Mouse (Mus musculus): ENCODE measurements around the gene Rnd1.

Rnd1 gene

DNA sequence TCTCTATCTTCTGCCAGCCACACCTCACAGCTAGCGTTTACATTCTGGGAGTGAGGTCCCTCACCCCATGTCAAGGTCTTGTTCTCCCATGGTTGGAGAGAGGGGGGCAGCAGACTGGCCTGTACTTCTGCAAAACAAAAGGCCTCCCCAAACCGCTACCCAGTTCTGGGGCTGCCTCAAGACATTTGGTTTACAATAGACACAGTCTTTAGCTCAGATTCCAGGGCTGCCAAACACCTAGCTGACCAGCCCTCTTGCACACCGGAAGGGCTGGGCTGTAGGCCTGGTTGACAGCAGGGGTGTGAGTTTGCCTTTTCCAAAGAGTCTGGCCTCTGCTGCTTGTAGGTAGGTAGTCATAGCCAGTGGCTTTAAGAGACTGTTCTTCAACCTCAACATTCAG is 40.1 kb downstream of the Rnd1 start:
- DNase-seq (ENCODE audit: low spot score in 2 of 2), result no peak

DNA sequence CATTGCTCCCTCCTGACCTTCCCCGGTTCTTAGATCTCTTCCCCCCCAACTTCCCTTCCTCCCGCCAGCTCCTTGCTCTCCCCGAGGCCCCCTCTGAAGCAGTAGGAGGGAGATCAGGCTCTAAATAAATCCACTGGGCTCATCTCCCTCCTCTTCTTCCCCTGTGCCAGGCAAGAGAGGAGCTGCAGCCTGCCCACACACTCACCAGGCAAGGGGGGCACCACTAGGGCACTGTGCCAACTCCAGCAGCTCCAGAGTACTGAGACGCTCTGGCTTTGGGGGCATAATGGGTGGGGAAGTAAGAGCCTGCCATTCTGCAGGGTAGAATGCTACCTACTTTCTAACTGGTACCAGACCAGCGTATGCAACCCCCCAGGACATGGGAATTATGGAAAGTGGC is 40.7 kb downstream of the Rnd1 start:
- DNase-seq (ENCODE audit: low spot score in 2 of 2), result no peak

- no peak for DNase-seq (ENCODE audit: low spot score in 2 of 2)
Observed at GRCm38 (mm10) chr15:98635291-98635841, 41.9 kb downstream of the Rnd1 start.

- DNase-seq (ENCODE audit: low spot score in 2 of 2), result peak in 1 of 2 experiments; percentile 24
Observed at GRCm38 (mm10) chr15:98634541-98635081, 42.6 kb downstream of the Rnd1 start.

DNA sequence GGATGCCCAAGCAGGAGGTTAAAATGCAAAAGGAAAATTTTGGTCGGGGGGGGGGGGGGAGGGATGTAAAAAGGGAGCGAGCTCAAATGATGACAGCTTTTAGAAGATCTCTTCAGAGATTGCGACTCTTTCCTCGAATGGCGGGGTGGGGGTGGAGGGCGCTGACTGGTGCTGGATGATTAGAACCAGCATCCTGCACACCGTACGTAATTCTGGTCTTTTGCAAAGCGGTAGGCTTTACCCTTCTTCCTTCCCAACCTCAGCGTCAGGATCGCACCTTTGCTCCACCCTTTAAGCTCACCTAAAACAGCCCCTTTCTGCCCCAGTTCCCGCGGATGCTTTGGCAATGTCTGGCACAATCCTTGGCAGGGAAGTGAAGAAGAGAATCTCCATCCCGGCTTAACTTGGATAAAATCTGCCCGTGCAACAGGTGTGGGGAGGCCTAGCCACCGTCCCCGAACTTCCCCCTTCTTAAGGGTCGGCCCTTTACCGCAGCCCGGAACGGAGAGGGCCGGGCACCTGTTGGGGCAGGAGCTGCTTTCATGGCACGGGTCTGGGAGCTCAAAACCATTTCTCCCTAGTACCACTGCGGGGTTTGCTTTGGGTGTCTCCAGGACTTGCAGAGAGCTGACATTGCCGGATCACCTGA is 43.3 kb downstream of the Rnd1 start:
- no peak for DNase-seq (ENCODE audit: low spot score in 2 of 2)

DNA sequence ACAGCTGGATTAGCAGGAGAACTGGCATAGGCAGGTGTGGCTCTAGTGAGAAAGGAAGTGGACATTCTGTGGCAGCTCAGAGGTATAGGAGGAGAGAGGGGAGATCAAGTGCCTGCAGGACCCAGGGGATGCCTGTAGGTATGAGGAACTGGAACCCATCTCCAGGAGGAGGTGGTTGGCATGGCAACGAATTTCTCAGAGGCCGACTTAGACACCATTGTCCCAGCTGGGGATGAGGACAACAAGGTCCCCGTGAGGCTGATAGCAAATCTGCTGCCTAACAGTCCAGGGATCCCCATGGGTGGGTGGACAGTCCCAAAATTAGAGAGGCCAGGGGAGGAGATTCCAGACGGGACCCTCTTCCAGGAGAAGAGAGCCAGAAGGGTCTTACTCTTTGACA is 44.3 kb downstream of the Rnd1 start:
- no peak for DNase-seq (ENCODE audit: low spot score in 2 of 2)

DNA sequence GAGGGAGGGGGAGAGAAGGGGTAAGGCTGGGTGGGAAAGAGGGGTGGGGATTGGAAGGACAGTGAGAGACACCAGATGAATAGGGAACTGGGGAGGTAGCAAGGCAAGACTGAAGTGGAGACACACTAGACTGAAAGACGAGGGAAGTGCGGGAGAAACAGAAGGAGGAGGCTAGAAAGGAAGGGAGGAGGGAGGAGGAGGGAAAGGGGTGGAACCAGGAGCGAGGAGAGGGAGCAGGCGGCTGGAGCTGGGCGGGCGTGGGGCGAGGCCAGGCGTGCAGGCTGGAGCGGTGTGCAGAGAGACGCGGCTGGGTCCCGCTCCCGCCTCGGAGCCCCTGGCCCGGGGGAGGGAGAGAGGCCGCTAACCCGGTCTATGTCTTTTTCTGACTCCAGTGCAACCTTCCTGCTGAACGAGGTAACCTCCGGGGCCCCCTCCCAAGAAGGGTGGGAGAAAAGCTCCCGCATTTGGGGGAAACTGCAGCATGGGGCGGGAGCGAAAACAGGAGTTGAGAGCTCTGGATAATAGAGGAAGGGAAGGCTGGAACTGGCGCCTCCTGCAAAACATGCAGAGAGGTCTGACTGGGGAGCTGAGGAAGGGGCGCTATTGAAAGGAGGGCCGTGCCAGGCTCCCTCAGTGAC is 45.0 kb downstream of the Rnd1 start:
- no peak for DNase-seq (ENCODE audit: low spot score in 2 of 2)

DNA sequence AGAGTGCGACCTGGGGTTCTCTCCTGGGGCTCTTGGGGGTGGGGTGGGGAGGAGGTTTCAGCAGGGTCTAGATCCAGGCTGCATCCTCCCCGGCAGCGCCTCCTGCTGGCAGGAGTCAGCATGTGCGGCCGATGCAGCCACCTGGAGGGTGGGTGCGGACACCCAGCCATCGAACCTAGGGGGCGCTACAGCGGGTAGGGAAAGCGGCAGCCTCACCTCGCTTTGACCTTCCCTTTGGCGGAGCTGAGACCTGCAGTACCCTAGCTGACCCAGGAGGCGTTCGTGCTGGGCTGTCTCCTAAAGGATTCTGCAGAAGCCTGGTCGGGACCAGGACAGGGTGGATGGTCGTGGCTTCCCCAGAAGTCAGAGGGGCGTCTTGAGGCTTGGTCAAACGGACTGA is 45.8 kb downstream of the Rnd1 start:
- DNase-seq (ENCODE audit: low spot score in 2 of 2), result peak; percentile 36 to 65

GRCm38 (mm10) chr15:98630540-98630939 is 46.7 kb downstream of the Rnd1 start, which contains the start of gene Cacnb3:
Gene Cacnb3 (plus strand): TSS chr15:98630840.
- no peak for DNase-seq (ENCODE audit: low spot score in 2 of 2)

DNA sequence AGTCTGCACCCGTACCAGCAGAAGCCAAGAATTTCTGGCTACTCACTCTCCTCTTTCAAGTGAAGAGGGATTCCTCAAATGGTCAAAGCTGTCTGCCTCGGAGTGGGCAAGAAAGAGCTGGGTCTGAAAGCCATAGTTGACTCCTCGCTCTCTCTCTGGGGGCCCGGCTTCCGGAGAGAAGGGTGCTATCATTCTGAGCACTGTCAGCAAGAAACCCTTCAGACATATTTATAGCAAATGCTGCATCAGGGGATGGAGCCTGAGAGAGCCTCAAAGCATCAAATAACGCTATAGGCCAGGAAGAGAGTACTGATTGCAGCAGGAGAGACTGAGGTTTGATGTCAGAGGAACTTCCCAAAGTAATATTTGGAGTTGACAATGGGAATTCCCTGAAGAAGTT is 47.8 kb downstream of the Rnd1 start:
- no peak for DNase-seq (ENCODE audit: low spot score in 2 of 2)

- no peak for DNase-seq (ENCODE audit: low spot score in 2 of 2)
Observed at GRCm38 (mm10) chr15:98628589-98629254, 48.5 kb downstream of the Rnd1 start.

DNA sequence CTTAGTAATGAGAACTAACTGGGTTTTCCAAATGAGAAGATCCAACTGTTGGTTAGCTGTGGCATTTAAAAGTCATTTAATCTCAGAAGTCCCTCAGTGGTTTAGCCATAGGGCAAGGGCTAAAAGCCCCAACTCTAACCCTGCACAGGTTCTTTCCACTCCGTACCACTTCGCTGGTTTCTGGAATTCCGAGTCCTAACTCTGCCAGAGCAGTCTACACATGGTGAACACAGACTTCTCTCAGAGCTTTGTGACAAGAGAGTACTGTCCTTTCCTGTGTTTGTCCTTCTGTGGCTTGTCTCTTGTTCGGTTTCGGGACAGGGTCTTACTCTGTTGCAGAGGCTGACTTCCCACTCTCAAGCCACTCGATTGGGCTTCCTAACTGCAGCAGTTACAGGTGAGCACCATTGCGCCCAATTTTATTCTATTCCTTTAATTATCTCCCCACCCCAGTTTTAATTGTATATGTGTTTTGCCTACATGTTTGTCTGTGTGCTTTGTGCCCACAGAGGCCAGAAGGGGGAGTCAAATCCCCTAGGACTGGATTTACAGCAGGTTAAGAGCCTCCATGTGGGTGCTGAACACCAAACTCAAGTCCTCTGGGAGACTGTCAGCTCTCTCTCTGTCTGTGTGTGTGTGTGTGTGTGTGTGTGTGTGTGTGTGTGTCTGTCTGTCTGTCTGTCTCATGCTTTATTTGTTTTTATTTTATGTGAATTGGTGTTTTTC is 50.6 kb downstream of the Rnd1 start:
- DNase-seq (ENCODE audit: low spot score in 2 of 2), result no peak

DNA sequence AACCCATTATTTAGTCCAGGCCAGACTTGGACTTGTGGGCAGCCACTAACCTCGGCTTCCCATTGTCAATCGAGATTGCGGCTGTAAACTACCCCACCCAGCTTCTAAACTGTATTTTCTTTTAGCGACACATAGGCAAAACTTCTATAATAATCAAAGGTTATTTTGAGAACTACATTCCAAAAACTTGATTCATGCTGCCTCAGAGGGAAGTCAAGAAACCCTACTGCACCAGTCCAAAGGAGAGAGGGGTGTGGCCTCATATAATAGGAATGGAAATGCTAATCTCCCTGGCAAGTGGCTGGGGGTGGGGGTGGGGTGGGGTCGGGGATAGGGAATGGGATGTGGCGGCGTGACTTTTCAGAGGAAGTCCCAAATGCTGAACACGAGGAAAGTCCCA is 51.2 kb downstream of the Rnd1 start:
- DNase-seq (ENCODE audit: low spot score in 2 of 2), result no peak

- no peak for DNase-seq (ENCODE audit: low spot score in 2 of 2)
Observed at GRCm38 (mm10) chr15:98623361-98623821, 53.9 kb downstream of the Rnd1 start.

DNA sequence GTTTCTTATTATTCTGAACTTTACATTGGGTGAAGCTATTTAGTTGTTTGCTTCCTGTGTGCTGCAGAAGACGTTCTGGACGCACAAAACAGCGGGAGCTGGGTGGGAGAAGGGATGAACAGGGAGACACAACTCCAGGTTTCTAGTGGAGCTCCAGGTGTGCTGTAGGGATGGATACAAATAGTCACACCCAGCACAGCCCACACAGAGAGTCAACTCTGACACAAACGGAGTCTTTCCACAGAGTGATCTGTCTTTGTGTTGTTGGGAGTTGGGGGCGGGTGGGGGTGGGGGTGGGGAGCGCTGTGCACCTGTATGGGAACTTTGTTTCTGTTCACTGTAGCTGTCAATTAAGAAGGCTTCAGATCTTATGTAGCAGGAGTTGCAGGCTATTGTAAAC is 54.5 kb downstream of the Rnd1 start:
- DNase-seq (ENCODE audit: low spot score in 2 of 2), result no peak

GRCm38 (mm10) chr15:98622199-98622598 is 55.1 kb downstream of the Rnd1 start:
- no peak for DNase-seq (ENCODE audit: low spot score in 2 of 2)

DNA sequence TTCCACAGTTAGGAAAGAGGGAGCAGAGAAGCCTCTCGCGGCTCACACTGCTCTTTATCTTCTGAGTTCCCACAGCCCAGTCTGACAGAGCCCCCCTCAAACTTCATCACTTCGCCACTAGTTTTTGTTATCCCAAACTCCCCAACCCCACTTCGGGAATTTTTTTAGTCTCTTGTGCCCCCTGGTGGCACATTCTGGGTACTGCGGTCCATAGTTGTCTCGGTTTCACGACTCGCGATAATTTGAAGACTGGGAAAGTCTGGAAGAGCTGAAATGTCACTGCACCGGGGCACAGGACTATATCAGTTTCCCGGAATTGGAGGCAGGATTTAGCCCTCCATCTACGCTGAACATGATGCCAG is 60.1 kb downstream of the Rnd1 start:
- DNase-seq (ENCODE audit: low spot score in 2 of 2), result peak; percentile 48 to 57

DNA sequence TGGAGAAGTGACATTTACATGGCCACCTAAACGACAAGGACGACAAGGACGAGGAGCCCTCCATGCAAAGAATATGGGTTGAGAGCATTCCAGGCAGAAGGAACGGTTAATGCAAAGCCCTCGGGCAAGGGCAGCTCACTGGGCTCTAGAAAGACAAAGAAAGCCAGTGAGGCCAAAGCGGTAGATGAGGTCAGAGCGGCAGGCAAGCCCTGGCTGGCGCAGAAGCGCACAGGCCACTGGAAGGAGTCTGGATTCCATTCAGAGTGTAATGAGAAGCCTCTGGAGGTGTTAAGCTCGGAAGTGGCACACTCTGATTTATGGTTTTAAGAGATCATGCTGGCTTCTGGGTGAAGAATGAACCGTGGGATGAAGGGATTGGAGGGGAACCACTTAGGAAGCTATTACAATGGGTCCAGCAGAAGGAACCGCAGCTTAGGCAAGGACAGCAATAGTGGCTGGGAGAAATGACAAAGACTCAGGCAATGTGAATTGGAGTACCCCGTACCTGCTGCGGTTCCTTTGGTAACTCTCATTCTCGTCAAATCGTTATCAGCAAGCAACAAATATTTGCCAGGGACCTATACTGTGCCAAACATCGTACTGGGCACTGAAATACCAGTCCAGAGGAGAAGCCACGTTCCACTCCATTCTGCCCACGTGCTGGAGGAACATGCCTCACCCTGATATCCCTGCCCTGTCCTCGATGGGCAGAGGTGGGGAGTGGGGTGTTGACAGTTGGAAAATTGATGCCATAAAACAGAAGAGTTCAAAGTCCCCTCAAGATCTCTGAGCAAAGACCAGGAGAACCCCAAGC is 60.7 kb downstream of the Rnd1 start:
- no peak for DNase-seq (ENCODE audit: low spot score in 2 of 2)

DNA sequence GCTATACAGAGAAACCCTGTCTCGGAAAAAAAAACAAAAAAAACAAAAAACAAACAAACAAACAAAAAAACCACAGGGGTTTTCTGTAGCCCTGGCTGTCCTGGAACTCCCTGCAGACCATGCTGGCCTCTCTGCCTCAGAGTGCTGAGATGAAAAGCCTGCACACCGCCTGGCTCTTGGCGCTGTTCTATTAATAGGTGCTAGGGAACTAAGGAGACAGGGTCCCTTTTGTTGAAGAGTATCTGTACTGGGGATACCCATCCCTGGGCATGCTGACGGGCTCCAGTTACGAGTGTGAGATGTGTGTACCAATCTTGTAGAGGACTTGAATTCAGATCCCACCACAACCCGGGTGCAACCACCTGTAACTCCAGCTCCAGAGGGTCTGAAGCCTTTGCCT is 61.5 kb downstream of the Rnd1 start:
- no peak for DNase-seq (ENCODE audit: low spot score in 2 of 2)

- DNase-seq (ENCODE audit: low spot score in 2 of 2), result no peak
Observed at GRCm38 (mm10) chr15:98614971-98615370, 62.3 kb downstream of the Rnd1 start.

GRCm38 (mm10) chr15:98614551-98614950 is 62.7 kb downstream of the Rnd1 start:
- DNase-seq (ENCODE audit: low spot score in 2 of 2), result no peak

All from spleen, postnatal 14 days (tissue).